In the genomic region with DNA sequence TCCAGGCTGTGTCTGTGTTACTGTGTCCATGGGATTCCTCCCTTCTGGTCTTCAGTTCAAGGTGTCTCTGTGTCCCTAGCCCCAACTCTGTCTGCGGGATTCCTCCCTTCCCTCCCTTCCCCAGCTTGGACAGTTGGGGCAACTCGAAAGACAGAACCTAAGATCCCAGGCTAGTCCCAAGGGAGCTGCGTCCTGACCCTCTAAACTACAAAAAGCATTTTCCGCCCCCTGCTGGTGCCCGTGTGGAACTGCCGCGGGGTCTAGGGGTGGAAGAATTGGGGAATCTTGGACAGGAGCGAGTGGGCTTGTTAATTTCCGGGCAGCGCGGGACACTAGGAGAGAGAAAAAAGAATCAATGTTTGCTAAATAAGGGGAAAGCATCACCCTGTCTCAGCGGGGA, we compare ENCODE assay signal across 8 mouse cellular contexts. TPM values are rescaled to one million over a fixed set of nuclear protein-coding genes. Genes with fewer than 3 reads are reported as not detected.
DNase-seq lines count a peak whose midpoint lies in the region; ATAC-seq and TF ChIP-seq lines count a peak whose summit lies in the region.

No protein-coding gene starts in this region.

- H3K27ac ChIP-seq in gastrocnemius, adult 2 months: no peak overlapping the region
- H3K27ac ChIP-seq in liver, embryonic 11.5 days (ENCODE audit: low read depth, low read length): no peak overlapping the region
- H3K27ac ChIP-seq in neural tube, embryonic 15.5 days (replicated peaks): no peak overlapping the region

- no peak overlapping the region for H3K4me3 ChIP-seq in gastrocnemius, adult 2 months
- no peak overlapping the region for H3K4me3 ChIP-seq in liver, embryonic 11.5 days (ENCODE audit: low read depth, low read length)
- no peak overlapping the region for H3K4me3 ChIP-seq in neural tube, embryonic 15.5 days (replicated peaks)

- no peaks in the 10 kb centered on the region for H3K9me3 ChIP-seq in liver, embryonic 11.5 days (ENCODE audit: control insufficient read depth, low read length)
- H3K9me3 ChIP-seq in neural tube, embryonic 15.5 days (replicated peaks): no peaks in the 10 kb centered on the region

- peaks cover 8% of the 10 kb centered on the region; the same call in 1 of the 2 replicates for H3K27me3 ChIP-seq in liver, embryonic 11.5 days (replicated peaks; ENCODE audit: control insufficient read depth, insufficient read depth, low read length)
- peaks cover 13% of the 10 kb centered on the region for H3K27me3 ChIP-seq in neural tube, embryonic 15.5 days (replicated peaks)

- ATAC-seq in liver, embryonic 11.5 days (replicated peaks; ENCODE audit: low FRiP score): no peak
- ATAC-seq in neural tube, embryonic 15.5 days (ENCODE audit: low FRiP score): no peak

- H3K9ac ChIP-seq in liver, embryonic 11.5 days (ENCODE audit: low read depth, low read length): no peak overlapping the region
- H3K9ac ChIP-seq in neural tube, embryonic 15.5 days (replicated peaks): no peak overlapping the region

- intact Hi-C loops in gastrocnemius, adult 2 months (cut with DNase I): loop anchor here (2.0 kb wide), 2 partner anchors 226 to 346 kb away; no protein-coding TSS in a partner anchor

- H3K4me1 ChIP-seq in liver, embryonic 11.5 days (replicated peaks; ENCODE audit: control insufficient read depth, insufficient read depth, low read length): no peaks in the 10 kb centered on the region
- peaks cover 18% of the 10 kb centered on the region for H3K4me1 ChIP-seq in neural tube, embryonic 15.5 days

- no peak overlapping the region for H3K4me2 ChIP-seq in liver, embryonic 11.5 days
- H3K4me2 ChIP-seq in neural tube, embryonic 15.5 days: peak overlapping the region; percentile 40

- peak; percentile 89; the same call in 1 of the 2 replicates for TF ChIP-seq CTCF in gastrocnemius, adult 2 months (IDR thresholded peaks at IDR 0.05)

- no peaks in the 10 kb centered on the region for H3K36me3 ChIP-seq in liver, embryonic 11.5 days (ENCODE audit: control insufficient read depth, insufficient read depth, low read length)
- H3K36me3 ChIP-seq in neural tube, embryonic 15.5 days: no peaks in the 10 kb centered on the region

- 6% methylated on average over 12 of the region's 12 CpGs for WGBS in liver, embryonic 11.5 days
- 2% methylated on average over 12 of the region's 12 CpGs for WGBS in neural tube, embryonic 15.5 days

- peak; percentile 49 for DNase-seq in layer of hippocampus, adult 11-12 months (ENCODE audit: low spot score)
- no peak for DNase-seq in layer of hippocampus, adult 9-11 months
- peak; percentile 62 to 78 for DNase-seq in cerebellum, postnatal 14 days
- peak; percentile 72 for DNase-seq in gastrocnemius, adult 2 months
- peak; percentile 34 to 58 for DNase-seq in kidney, adult 8-10 months
- peak; percentile 48 for DNase-seq in liver, embryonic 11.5 days (ENCODE audit: low spot score)
- peak; percentile 51 for DNase-seq in urinary bladder, postnatal 25 days (ENCODE audit: low spot score)

RNA-seq across cellular contexts. Expression of a gene that starts 6.9 kb away (rescaled TPM):
- total RNA-seq in gastrocnemius, adult 2 months (2021): not detected
- polyA plus RNA-seq in liver, embryonic 11.5 days (2014; fragmentation: Nextera tagmentation; extraction: Ambion mirVana): not detected in 2 replicates
- polyA plus RNA-seq in neural tube, embryonic 15.5 days (2015; fragmentation: Nextera tagmentation; extraction: Ambion mirVana): not detected in 2 replicates

RNA-seq across cellular contexts. Expression of a gene that starts 37.9 kb away (rescaled TPM):
- total RNA-seq in gastrocnemius, adult 2 months (2021): 1 to 10 TPM; 2.2 to 3.0 TPM
- 7.0 and 7.2 TPM in 2 replicates for polyA plus RNA-seq in liver, embryonic 11.5 days (2014; fragmentation: Nextera tagmentation; extraction: Ambion mirVana)
- polyA plus RNA-seq in neural tube, embryonic 15.5 days (2015; fragmentation: Nextera tagmentation; extraction: Ambion mirVana): 7.7 and 9.0 TPM in 2 replicates
